Mouse (Mus musculus) forebrain, embryonic 16.5 days (tissue): ENCODE data around the gene Tctn3. TPM values are rescaled to one million over a fixed set of nuclear protein-coding genes. Genes with fewer than 3 reads are reported as not detected.

Experiments
- ATAC-seq: fragments of 200-750 bp; cut with Nextera tagmentation; 2 replicates; pipeline ENCODE4 v1.8.0; 2017; ENCODE audit warnings: mild to moderate bottlenecking, moderate library complexity
- H3K27ac ChIP-seq: fragments of 300-500 bp; sonication (generic); 2 replicates; pipeline ENCODE4 v1.5.1; 2014; ENCODE audit warnings: low read length, control low read depth
- H3K27me3 ChIP-seq: fragments of 300-500 bp; sonication (generic); replicated peaks from 2 replicates; pipeline ENCODE4 v1.6.1; 2014; ENCODE audit warnings: low read length; ENCODE audit not compliant: control insufficient read depth, insufficient read depth
- H3K36me3 ChIP-seq: fragments of 300-500 bp; sonication (generic); 2 replicates; pipeline ENCODE4 v1.6.1; 2014; ENCODE audit not compliant: control insufficient read depth, insufficient read depth
- H3K4me1 ChIP-seq: fragments of 300-500 bp; sonication (generic); replicated peaks from 2 replicates; pipeline ENCODE4 v1.6.1; 2014; ENCODE audit warnings: low read length; ENCODE audit not compliant: control insufficient read depth, insufficient read depth
- H3K4me2 ChIP-seq: fragments of 300-500 bp; sonication (generic); 2 replicates; pipeline ENCODE4 v1.6.1; 2014; ENCODE audit warnings: mild to moderate bottlenecking, low read length, control low read depth
- H3K4me3 ChIP-seq: fragments of 300-500 bp; sonication (generic); replicated peaks from 2 replicates; pipeline ENCODE4 v1.5.1; 2014; ENCODE audit warnings: mild to moderate bottlenecking, low read length, control low read depth
- H3K9ac ChIP-seq: fragments of 300-500 bp; sonication (generic); replicated peaks from 2 replicates; pipeline ENCODE4 v1.6.1; 2014; ENCODE audit warnings: low read depth, low read length, control low read depth
- H3K9me3 ChIP-seq: fragments of 300-500 bp; sonication (generic); 2 replicates; pipeline ENCODE4 v1.6.1; 2016; ENCODE audit warnings: low read length; ENCODE audit not compliant: control insufficient read depth
- WGBS: fragments of 180-500 bp; shearing (Covaris S2); extraction: QIAGEN DNeasy Blood & Tissue Kit; methylation state at CpG from one replicate; pipeline ENCODE4 v1.1.7; 2014; 5-methylcytosine and 5-hydroxymethylcytosine counted together
- polyA plus RNA-seq: library from polyadenylated mRNA; unstranded; fragments of >200 nt; fragmentation: Nextera tagmentation; extraction: Ambion mirVana; gene quantifications from 2 replicates; pipeline ENCODE4 v1.2.1, GENCODE M21; 2015

The Tctn3 gene
- polyA plus RNA-seq, 1 experiment from 2014 or later: 14.2 TPM

DNA sequence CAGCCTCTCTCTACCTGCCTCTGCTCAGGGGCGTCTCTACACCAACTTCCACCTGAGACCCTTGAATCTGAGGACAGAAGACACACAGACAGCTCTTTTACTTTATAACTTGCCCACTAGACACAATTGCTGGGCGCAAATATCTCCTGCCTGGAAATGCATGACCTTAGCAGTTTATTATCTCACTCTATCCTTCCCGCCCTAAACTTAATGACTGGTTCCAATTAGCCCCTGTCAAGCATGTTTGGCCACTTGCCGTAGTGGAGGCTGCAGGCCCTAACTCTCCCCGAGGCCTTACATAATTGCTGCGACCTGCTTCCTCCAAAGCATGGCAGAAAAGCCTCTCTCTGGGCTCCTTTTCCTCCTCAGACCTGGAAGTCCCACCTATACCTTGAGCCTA, 34.3 kb upstream of the Tctn3 start:
- Histone ChIP-seq H3K9me3 (no peaks in the 10 kb centered on the region), H3K27ac (no peak overlapping the region), H3K27me3 (no peaks in the 10 kb centered on the region), H3K4me2 (no peak overlapping the region), H3K4me3 (no peak overlapping the region), H3K36me3 (no peaks in the 10 kb centered on the region), H3K9ac (no peak overlapping the region), H3K4me1 (no peaks in the 10 kb centered on the region)
- no peak for ATAC-seq
- WGBS: 67% methylated on average over 6 of the region's 6 CpGs

GRCm38 (mm10) chr19:40643846-40644245, 31.8 kb upstream of the Tctn3 start:
- H3K9ac ChIP-seq: no peak overlapping the region
- no peaks in the 10 kb centered on the region for H3K9me3 ChIP-seq
- no peaks in the 10 kb centered on the region for H3K27me3 ChIP-seq
- H3K36me3 ChIP-seq: no peaks in the 10 kb centered on the region
- H3K4me3 ChIP-seq: no peak overlapping the region
- H3K4me1 ChIP-seq: no peaks in the 10 kb centered on the region
- no peak overlapping the region for H3K27ac ChIP-seq
- ATAC-seq: no peak
- H3K4me2 ChIP-seq: no peak overlapping the region
- 91% methylated on average over 1 of the region's 1 CpGs for WGBS

DNA sequence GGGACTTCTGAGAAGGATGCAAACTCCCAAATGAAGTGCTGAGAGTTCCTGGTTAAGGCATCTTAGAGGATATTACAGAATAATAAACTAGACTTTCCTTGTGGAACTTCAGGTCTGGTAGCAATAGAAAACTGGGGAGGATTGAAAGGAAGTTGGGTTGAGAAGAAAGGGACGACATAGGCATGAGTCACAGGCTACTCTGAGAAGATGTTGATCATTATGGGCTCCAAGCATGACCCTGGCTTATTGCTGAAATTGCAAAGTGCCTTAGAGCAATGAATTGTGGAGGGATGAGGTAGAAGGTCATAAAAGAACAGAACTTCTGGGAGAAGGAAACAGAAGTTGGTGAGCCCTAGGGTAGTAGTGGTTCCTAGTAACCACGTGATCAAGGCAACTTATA, 28.8 kb upstream of the Tctn3 start:
- 93% methylated on average over 2 of the region's 2 CpGs for WGBS
- Histone ChIP-seq H3K9ac (no peak overlapping the region), H3K4me3 (no peak overlapping the region), H3K9me3 (no peaks in the 10 kb centered on the region), H3K4me2 (no peak overlapping the region), H3K27me3 (no peaks in the 10 kb centered on the region), H3K27ac (no peak overlapping the region), H3K4me1 (no peaks in the 10 kb centered on the region), H3K36me3 (no peaks in the 10 kb centered on the region)
- no peak for ATAC-seq

GRCm38 (mm10) chr19:40639729-40640304, 27.8 kb upstream of the Tctn3 start:
- Histone ChIP-seq H3K27me3 (no peaks in the 10 kb centered on the region), H3K4me2 (no peak overlapping the region), H3K4me1 (no peaks in the 10 kb centered on the region), H3K27ac (no peak overlapping the region), H3K36me3 (no peaks in the 10 kb centered on the region), H3K4me3 (no peak overlapping the region), H3K9me3 (no peaks in the 10 kb centered on the region), H3K9ac (no peak overlapping the region)
- no peak for ATAC-seq
- 84% methylated on average over 11 of the region's 11 CpGs for WGBS

GRCm38 (mm10) chr19:40638582-40638981, 26.5 kb upstream of the Tctn3 start:
- no peaks in the 10 kb centered on the region for H3K4me1 ChIP-seq
- no peak overlapping the region for H3K27ac ChIP-seq
- H3K27me3 ChIP-seq: no peaks in the 10 kb centered on the region
- 93% methylated on average over 5 of the region's 5 CpGs for WGBS
- H3K9me3 ChIP-seq: no peaks in the 10 kb centered on the region
- no peaks in the 10 kb centered on the region for H3K36me3 ChIP-seq
- H3K4me3 ChIP-seq: no peak overlapping the region
- no peak overlapping the region for H3K4me2 ChIP-seq
- ATAC-seq: no peak
- no peak overlapping the region for H3K9ac ChIP-seq

DNA sequence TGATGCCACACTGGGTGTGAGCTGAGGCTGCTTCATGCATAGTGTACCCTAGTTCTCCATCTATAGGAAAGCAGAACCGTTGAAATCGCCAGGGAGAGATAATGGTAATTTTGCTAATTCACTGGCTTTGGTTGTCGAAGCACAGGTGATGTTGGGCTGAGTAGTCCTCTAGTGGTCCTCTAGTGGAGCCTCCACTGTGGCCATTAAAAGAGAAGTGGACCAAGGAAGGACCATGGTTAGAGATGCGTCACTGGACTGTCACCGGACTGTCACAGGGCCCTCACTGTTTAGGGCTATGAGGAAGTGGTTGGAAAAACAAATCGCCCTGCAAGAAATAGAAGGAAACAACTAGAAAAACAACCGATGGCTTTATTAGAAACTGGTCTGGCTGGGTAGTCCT, 25.6 kb upstream of the Tctn3 start:
- Histone ChIP-seq H3K36me3 (no peaks in the 10 kb centered on the region), H3K9me3 (no peaks in the 10 kb centered on the region), H3K27me3 (no peaks in the 10 kb centered on the region), H3K4me3 (no peak overlapping the region), H3K9ac (no peak overlapping the region), H3K4me2 (no peak overlapping the region), H3K27ac (no peak overlapping the region), H3K4me1 (no peaks in the 10 kb centered on the region)
- no peak for ATAC-seq
- WGBS: 89% methylated on average over 7 of the region's 7 CpGs

DNA sequence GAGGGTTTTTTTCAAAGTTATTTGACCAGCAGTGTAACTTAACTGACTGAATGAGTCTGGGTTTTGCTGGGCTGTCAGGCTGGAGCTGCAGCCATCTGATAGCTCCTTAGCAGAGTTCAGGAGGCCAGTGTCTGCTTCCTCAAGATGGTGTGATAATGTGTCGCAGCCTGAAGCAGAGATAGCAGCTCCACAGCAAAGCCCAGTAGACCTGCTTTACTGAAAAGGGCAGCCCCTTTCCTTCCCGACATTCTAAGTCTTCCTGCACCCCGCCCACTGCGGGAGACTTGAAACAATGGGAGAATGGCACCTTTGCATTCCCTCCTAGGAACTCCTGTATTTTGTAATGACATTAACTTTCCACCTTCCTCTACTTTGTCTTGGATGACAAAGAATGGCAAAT, 25.1 kb upstream of the Tctn3 start:
- Histone ChIP-seq H3K9me3 (no peaks in the 10 kb centered on the region), H3K4me2 (no peak overlapping the region), H3K4me3 (no peak overlapping the region), H3K9ac (no peak overlapping the region), H3K27ac (no peak overlapping the region), H3K36me3 (no peaks in the 10 kb centered on the region), H3K4me1 (no peaks in the 10 kb centered on the region), H3K27me3 (no peaks in the 10 kb centered on the region)
- WGBS: 72% methylated on average over 4 of the region's 4 CpGs
- no peak for ATAC-seq

GRCm38 (mm10) chr19:40633144-40633543, 21.1 kb upstream of the Tctn3 start:
- WGBS: 55% methylated on average over 1 of the region's 1 CpGs
- Histone ChIP-seq H3K4me3 (no peak overlapping the region), H3K4me1 (no peaks in the 10 kb centered on the region), H3K36me3 (no peaks in the 10 kb centered on the region), H3K4me2 (no peak overlapping the region), H3K9me3 (no peaks in the 10 kb centered on the region), H3K9ac (no peak overlapping the region), H3K27ac (no peak overlapping the region), H3K27me3 (no peaks in the 10 kb centered on the region)
- no peak for ATAC-seq

DNA sequence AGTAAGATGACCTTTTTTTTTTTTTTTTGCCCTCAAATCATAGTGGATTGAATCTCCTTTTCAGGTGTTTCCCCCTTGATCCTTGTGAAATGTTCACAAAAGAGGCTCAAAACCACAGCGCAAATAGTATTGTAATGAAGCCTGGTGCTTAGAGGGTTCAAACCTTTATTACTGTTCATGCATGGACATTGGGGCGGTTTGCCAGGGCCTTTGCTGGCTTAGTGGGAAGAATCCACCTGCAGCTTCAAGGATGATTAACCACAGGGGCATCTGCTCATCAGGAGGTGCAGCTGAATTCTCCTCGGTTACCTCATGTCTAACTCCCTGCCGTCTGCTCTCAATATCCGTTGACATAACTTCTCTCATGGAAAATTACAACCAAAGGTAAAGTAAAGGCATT, 20.6 kb upstream of the Tctn3 start:
- Histone ChIP-seq H3K4me3 (no peak overlapping the region), H3K27ac (no peak overlapping the region), H3K27me3 (no peaks in the 10 kb centered on the region), H3K4me2 (no peak overlapping the region), H3K4me1 (no peaks in the 10 kb centered on the region), H3K36me3 (no peaks in the 10 kb centered on the region), H3K9ac (no peak overlapping the region), H3K9me3 (no peaks in the 10 kb centered on the region)
- no peak for ATAC-seq
- WGBS: 89% methylated on average over 5 of the region's 5 CpGs

- no peak for ATAC-seq
- no peak overlapping the region for H3K4me3 ChIP-seq
- no peaks in the 10 kb centered on the region for H3K27me3 ChIP-seq
- no peak overlapping the region for H3K9ac ChIP-seq
- no peaks in the 10 kb centered on the region for H3K36me3 ChIP-seq
- no peaks in the 10 kb centered on the region for H3K4me1 ChIP-seq
- H3K4me2 ChIP-seq: no peak overlapping the region
- H3K9me3 ChIP-seq: no peaks in the 10 kb centered on the region
- H3K27ac ChIP-seq: no peak overlapping the region
- 88% methylated on average over 3 of the region's 3 CpGs for WGBS
These were observed 20.2 kb upstream of the Tctn3 start for GRCm38 (mm10) chr19:40632193-40632592.
